Mouse (Mus musculus) left cerebral cortex, postnatal 36 days (tissue): ENCODE data around the gene Cdkn3. TPM values are rescaled to one million over a fixed set of nuclear protein-coding genes. Genes with fewer than 3 reads are reported as not detected.
A peak's percentile ranks its signal among the peaks of the same experiment; 100 is the strongest.
"Not testable (repeated sequence)": the region's sequence is repeated elsewhere in the genome, so short reads cannot be mapped to it uniquely, and the experiment has no call there.

Experiments used
- DNase-seq, 2 experiments: peaks; one replicate each; pipeline ENCODE4 v3.0.0; 2021 to 2022; ENCODE audit warnings: low spot score in 2 of 2, mixed read lengths in 1 of 2
- intact Hi-C: fragments of 180-260 bp; cut with DNase I; formaldehyde crosslinking; loops from one replicate; pipeline ENCODE4 v1.15.1; 2025
- total RNA-seq, 2 experiments: library from RNA; stranded (reverse); gene quantifications; 2 replicates each; pipeline ENCODE4 v1.2.3; 2021

The Cdkn3 gene
- total RNA-seq, result 1 to 10 TPM in 1 of 2 experiments, under 1 TPM in 1; 0.89 to 2.7 TPM

GRCm38 (mm10) chr14:46760355-46761029, at the start of gene Cdkn3:
TSS of gene Cdkn3 (plus strand) at chr14:46760541.
- intact Hi-C loops, result no loop called here
- peak; percentile 84 to 85 for DNase-seq

DNA sequence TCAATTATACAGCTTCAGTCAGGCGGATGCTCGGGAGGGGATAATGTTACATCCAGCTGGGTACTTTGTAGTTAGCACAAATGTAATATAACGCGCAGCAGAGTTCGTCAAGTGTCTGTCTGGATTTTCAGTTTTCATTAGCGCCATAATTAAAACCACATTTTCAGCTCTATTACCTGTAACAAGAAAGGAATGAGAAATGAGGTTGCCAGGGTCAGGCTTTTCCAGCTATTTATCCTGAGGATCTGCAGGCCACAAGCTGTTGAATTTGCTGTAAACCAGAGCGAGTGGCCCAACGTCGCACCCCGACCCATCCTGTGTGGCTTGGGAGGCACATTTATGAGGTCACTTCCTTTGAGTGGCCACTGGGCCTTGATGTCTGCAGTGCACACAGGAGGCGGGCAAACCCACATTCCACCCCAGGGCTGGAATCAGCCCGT, 41.8 kb upstream of the Cdkn3 start:
- intact Hi-C loops, result no loop called here
- no peak for DNase-seq

GRCm38 (mm10) chr14:46722031-46722430, 38.3 kb upstream of the Cdkn3 start:
- DNase-seq, result no peak
- intact Hi-C loops, result loop anchor here (1.0 to 10.0 kb wide), 3 partner anchors 729 to 955 kb away; no protein-coding TSS in a partner anchor

- DNase-seq, result no peak
These were observed 36.5 kb upstream of the Cdkn3 start for GRCm38 (mm10) chr14:46723828-46724227.

DNA sequence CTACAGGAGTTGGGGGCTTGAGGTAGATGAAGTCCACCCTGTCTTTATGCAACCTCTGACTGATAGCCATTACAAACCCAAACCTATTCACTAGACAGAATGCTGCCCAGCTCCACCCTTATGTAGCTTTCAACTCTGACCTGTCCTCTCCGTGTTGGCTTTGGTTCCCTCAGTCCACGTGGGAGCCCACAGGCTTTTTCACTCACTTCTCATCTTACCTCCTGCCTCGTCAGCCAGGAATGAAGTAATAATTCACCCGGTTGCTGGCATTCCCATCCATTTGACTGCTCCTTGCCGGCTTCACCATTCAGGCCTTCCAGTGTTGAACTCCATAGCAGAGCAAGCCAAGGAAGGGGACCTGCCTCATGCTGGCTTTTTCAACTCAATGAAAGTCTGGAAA, 35.4 kb upstream of the Cdkn3 start:
- DNase-seq, result no peak
- intact Hi-C loops, result loop anchor here (5.0 to 10.0 kb wide), 2 partner anchors 850 to 958 kb away; no protein-coding TSS in a partner anchor

More at GRCm38 (mm10) chr14:46723828-46724227, 36.5 kb upstream of the Cdkn3 start:
- intact Hi-C loops, result loop anchor here (5.0 to 10.0 kb wide), 2 partner anchors 849 to 957 kb away; no protein-coding TSS in a partner anchor

DNA sequence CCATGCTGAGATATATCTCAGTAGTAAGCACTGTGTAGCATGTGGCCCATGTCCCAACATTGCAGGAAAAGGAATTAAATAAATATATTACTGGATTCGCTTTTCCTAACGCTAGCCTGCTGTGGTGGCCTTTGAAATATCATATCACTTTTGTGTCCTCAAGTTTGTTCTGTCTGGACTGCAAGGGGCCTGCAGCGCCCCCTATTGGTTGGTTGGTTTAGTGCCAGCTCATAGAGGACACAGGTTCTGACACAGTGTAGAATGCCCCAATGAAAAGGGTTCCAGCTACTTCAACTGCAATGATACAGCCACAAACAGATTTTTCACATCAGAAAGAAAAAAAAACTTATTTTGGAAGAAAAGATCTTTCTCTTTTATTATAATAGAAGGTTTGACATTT, 34.6 kb upstream of the Cdkn3 start:
- intact Hi-C loops, result loop anchor here (10.0 kb wide), 1 partner anchor 851 kb away; no protein-coding TSS in a partner anchor
- DNase-seq, result no peak

- intact Hi-C loops, result no loop called here
- DNase-seq, result no peak
These were observed 26.1 kb upstream of the Cdkn3 start for GRCm38 (mm10) chr14:46734262-46734661.

- intact Hi-C loops, result no loop called here
- DNase-seq, result no peak
These were observed 25.4 kb upstream of the Cdkn3 start for GRCm38 (mm10) chr14:46734761-46735455.

DNA sequence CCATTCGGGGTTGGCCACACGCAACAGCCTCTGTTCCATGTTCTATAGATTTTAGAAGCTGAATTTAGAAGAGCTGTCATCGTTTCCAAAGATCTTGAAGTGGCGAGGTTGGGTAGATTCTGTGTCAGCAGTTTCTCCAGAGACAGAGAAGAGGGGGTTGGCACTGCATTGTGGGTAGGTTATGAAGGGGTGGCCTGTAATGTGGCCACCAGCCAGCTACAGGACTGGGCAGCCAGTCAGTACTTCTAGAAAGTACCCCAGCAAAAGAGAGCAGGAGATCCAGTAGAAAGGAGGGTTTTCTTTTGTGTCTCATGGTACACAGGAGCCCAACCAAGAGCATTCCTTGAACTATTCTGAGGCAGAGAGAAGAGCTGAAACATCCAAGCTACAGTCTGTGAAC, 24.0 kb upstream of the Cdkn3 start:
- DNase-seq, result no peak
- intact Hi-C loops, result no loop called here

DNA sequence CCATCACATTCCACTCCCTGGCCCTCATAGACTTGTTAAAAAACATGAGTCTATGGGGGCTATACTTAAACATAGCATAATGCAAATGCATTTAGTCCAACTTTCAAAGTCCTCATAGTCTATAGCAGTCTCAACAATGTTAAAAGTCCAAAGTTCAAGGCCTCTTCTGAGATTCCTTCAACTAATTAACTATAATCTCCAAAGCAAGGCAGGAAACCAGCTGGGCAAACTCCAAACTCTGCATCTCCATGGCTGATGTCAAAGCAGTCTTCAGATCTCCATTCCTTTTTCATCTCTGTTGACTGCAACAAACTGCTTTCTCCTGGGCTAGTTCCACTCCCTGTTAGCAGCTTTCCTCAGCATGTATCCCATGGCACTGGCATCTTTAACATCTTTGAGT, 23.0 kb upstream of the Cdkn3 start:
- intact Hi-C loops, DNase-seq: not testable (repeated sequence)

GRCm38 (mm10) chr14:46742674-46743073, 17.7 kb upstream of the Cdkn3 start:
- DNase-seq, result no peak
- intact Hi-C loops, result no loop called here

DNA sequence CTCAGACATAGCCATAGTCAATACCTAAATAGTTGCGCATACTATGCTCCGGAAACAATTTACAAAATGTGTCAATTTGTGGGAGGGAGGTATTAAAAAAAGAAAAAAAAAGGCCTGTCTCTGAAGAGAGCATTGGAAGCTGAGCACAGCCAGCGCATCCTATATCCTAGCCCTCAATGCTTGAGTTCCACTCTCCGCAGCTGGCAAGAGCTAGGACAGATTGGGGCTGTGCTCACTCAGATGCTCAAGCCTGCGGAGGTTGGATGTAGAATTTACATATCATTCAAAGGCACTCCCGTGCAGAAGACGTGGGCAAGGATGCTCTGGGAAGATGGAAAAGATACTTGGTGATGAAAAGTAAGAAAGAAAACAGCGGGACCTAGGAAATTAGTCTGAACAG, 14.9 kb upstream of the Cdkn3 start:
- intact Hi-C loops, result no loop called here
- no peak for DNase-seq

DNA sequence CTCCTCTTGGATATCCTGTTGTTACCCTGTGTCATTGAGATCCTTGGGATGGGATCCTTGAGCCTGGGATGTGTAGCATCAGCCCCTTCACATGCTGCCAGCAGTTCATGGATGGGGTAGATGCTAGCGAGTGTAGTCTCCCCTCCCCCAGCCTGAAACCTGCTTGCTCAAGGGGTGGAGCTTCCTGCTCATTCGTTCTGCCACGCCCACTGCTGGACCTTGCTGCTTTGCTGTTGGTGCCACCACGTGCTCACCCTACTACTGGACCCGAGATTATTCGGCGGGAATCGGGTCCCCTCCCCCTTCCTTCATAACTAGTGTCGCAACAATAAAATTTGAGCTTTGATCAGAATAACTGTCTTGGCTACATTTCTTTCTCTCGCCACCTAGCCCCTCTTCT, 6.0 kb upstream of the Cdkn3 start:
- DNase-seq, intact Hi-C loops: not testable (repeated sequence)

DNA sequence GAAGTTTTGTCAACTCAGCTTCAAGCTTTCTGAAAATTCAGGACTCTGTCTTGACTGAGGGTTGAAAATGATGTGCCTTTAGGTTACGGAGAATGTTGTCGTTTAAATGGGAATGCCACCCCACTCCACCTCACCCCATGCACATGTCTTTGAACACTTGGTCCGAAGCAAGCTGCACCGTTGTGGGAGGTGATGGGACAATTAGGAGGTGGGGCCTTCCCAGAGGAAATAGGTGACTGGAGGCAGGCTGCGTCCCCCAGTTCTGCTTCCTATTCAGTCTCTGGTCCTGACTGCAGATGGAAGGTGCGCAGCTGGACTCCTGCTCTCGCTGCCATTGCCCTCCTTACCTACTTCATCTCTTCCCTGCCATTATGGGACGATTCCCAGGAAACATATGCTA, 4.5 kb upstream of the Cdkn3 start:
- no peak for DNase-seq
- intact Hi-C loops, result no loop called here

DNA sequence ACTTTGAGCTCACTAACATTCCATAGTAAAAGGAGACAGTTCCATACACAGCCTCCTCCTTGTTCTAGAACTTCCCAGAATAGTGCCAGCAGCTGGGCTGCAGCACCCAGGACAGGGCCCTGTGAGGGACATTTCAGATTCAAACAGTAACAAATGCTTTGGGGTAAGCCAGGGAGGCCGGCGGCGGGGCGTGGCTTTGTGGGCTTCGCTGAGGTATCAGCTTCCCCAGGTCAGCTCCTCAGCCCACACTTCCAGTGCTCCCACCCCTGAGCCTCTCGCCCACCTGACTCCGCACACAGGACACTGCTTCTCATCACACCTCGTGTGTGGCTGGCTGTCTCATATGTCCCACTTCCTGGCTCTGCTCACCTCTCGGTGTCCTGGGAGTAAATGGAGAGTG, 2.6 kb upstream of the Cdkn3 start:
- no peak for DNase-seq
- intact Hi-C loops, result no loop called here

- DNase-seq, result no peak
- intact Hi-C loops, result no loop called here
These were observed 379 bp upstream of the Cdkn3 start for GRCm38 (mm10) chr14:46759970-46760354.

- intact Hi-C loops, result no loop called here
- DNase-seq, result no peak
These were observed 845 bp downstream of the Cdkn3 start for GRCm38 (mm10) chr14:46761186-46761585.

- intact Hi-C loops, result no loop called here
- DNase-seq, result no peak
These were observed 6.8 kb downstream of the Cdkn3 start for GRCm38 (mm10) chr14:46767116-46767515.

- intact Hi-C loops, result no loop called here
- no peak for DNase-seq
These were observed 9.7 kb downstream of the Cdkn3 start for GRCm38 (mm10) chr14:46770036-46770435.

DNA sequence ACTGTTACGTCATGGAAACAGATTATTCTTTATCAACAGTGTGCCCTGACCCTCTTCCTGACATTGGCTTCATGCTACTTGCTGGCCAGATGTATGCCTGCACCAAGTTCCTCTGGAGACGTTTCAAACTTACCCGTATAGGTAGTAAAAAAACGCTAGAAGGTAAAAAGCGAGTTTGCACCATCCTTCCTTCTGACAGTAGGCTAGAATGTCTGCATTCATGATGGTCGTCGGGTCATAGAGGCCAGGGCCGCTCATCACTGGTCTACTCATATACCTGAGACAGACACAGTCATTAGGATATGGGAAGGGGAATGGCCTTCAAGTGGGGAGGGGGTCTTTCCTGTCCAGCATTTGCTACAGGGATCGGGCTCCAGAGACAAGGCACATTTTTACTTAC, 18.4 kb downstream of the Cdkn3 start:
- no peak for DNase-seq
- intact Hi-C loops, result no loop called here

DNA sequence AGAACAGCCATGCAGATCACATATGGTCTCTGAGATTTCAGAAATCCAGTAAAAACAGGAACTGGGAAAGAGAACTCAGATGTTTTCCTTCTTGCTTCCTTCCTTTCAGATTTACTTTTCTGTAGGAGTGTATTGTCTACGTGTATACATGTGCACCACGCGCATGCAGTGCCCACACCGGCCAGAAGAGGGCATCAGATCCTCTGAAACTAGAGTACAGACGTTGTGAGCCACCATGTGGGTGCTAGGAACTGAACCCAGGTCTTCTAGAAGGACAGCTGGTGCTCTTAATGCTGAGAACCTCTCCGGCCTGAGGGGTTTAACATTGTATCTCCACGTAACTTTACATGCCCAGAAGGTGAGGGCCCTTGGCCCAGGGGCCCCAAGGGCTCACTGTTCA, 18.9 kb downstream of the Cdkn3 start:
- intact Hi-C loops, result no loop called here
- no peak for DNase-seq
